Mouse (Mus musculus): ENCODE data around the gene Washc1.

DNA sequence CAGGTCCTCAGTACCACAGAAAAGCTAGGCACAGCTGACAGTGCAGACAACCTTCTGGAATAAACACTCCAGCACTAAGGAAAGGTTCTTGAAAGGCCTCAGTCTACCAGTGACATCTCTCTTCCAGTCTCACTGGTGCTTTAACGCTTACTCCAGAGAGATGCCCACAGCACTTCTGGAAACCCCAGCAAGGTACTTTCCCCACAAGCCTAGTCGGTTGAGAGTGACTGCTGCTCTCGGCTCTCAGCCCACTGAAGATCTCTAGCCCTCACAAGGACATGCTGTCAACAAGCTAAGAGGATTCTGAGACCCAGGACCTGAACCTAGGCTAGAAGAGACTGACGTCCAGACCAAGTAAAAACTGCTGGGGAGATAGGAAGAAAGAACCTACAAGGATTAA is 46.2 kb upstream of the Washc1 start:
- TF ChIP-seq CTCF (IDR thresholded peaks at IDR 0.05; ENCODE audit: low read depth) (no peak), EP300 (optimal IDR thresholded peaks at IDR 0.05) (no peak)

All from stomach, postnatal 0 days (tissue).